Mouse (Mus musculus): ENCODE data around the gene Cs. TPM values are rescaled to one million over a fixed set of nuclear protein-coding genes. Genes with fewer than 3 reads are reported as not detected.

Gene Cs
- total RNA-seq, 2 experiments from 2014 or later: 349 to 654 TPM

- DNase-seq (ENCODE audit: low spot score in 2 of 2): no peak
Measured at GRCm38 (mm10) chr10:128372989-128373748, 35.6 kb downstream of the Cs start.

DNA sequence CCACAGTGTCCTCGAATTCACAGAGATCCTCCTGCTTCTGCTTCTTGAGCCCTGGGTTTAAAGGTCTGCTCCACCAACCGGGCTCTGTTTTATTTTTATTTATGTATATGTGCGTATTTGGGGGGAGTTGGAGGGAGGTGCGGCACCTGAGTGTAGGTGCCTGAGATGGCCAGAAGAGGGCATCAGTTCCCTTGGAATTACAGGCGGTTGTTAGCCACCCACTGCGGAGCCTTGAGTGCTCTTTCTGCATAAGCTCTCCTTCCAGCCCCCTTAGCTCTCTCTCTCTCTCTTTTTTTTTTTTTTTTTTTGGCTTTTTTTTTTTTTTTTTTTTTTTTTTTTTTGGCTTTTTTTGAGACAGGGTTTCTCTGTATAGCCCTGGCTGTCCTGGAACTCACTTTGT is 36.9 kb downstream of the Cs start:
- DNase-seq (ENCODE audit: low spot score in 2 of 2): no peak

DNA sequence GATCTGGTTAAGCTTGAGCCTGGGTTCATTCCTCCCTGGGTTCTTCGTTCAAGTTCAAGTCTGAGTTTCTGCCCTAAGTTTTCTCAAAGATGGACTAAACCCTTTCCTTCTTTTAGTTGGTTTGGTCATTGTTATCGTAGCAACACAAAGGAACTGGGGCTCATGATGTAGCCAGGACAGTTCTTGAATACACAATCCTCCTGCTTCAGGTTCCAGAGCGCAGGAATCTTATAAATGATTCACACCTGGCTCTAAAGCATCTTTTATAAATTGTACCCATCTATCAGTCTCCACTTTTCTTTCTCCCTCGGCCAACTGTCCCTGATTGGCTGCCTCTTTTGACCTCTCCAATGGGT is 38.5 kb downstream of the Cs start:
- DNase-seq (ENCODE audit: low spot score in 2 of 2): no peak

DNA sequence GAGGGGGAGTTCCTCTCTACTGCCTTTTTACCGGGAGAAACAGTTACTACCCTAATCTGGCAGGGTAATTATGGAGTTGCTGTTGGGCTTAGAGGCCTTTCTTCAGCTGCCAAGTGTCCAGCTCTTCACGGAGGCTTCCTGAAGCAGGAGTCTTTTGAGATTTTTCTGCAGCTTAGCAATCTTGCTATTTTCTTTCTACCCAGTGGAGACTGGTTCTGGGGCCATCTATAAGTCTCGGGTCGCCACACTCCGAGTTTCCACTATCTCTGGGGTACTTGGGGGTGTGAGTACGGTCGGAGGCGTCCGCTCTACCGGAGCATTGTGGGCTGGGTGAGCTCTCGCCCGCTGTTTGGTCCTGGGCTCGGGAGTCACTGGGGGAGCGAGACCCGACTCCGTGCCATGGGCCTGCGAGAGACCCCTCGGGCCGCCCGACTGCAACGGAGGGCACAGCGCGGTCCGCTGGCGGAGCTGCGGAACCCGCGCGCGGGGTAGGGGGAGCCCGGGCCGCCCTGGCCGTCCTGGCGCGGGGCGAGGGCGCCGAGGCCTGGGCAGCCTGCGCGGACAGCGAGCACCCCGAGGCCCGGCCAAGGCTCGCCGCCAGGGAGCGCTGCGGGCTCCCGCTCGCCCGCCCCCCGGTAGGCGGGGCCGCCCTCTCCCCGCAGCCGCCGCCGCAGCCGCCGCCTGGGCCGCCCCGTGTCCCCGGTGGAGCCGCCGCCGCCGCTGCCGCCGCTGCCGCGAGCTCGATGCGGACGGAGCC is 39.1 kb downstream of the Cs start, which contains the start of gene Ankrd52:
Ankrd52 (plus strand) TSS at position 661 of the 757 bp plus-strand sequence.
- peak; percentile 94 to 95 for DNase-seq (ENCODE audit: low spot score in 2 of 2)

GRCm38 (mm10) chr10:128377222-128377939 is 39.8 kb downstream of the Cs start:
- peak; percentile 46 to 51 for DNase-seq (ENCODE audit: low spot score in 2 of 2)

DNA sequence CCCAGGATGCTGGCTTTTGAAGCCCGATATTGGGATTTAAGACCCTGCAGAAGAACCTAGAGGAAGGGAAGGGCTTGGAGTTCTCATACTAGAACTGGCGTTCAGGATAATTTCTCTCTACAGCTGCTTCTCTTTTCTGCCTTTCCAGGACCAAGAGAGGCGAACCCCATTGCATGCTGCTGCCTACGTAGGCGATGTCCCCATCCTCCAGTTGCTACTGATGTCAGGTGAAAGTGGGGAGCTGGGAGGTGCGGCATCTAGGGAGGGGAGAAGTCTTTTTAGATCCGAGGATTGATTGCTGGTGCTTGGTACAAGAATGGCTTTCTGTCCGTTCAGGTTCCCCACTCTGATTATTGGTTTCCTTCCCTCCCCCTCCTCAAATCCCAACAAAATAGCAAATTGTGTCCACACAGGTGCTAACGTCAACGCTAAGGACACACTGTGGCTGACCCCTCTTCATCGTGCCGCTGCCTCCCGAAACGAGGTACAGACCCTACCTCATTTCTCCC is 40.5 kb downstream of the Cs start:
- DNase-seq (ENCODE audit: low spot score in 2 of 2): peak in 1 of 2 experiments; percentile 18

GRCm38 (mm10) chr10:128378462-128378861 is 40.9 kb downstream of the Cs start:
- DNase-seq (ENCODE audit: low spot score in 2 of 2): no peak

GRCm38 (mm10) chr10:128379260-128379659 is 41.7 kb downstream of the Cs start:
- no peak for DNase-seq (ENCODE audit: low spot score in 2 of 2)

GRCm38 (mm10) chr10:128380565-128380964 is 43.0 kb downstream of the Cs start:
- no peak for DNase-seq (ENCODE audit: low spot score in 2 of 2)

DNA sequence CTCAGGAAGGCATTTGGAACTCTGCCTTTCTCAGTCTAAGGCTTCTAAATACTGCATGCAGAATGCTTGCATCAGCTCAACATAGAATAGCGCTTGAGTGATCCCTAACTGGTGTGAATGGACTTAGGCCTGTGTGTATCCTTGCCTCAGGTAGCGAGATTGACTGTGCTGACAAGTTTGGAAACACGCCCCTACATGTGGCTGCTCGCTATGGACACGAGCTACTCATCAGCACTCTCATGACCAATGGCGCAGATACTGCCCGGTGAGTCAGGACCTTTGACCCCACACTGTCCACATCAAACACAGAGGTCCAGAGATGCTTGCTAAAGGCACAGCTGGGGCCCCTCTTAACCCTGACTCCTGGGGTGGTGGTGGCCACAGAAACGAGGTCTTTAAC is 44.9 kb downstream of the Cs start:
- no peak for DNase-seq (ENCODE audit: low spot score in 2 of 2)

- no peak for DNase-seq (ENCODE audit: low spot score in 2 of 2)
Measured at GRCm38 (mm10) chr10:128385902-128386301, 48.4 kb downstream of the Cs start.

- DNase-seq (ENCODE audit: low spot score in 2 of 2): no peak
Measured at GRCm38 (mm10) chr10:128388941-128389340, 51.4 kb downstream of the Cs start.

GRCm38 (mm10) chr10:128389570-128389969 is 52.0 kb downstream of the Cs start:
- peak; percentile 45 to 69 for DNase-seq (ENCODE audit: low spot score in 2 of 2)

DNA sequence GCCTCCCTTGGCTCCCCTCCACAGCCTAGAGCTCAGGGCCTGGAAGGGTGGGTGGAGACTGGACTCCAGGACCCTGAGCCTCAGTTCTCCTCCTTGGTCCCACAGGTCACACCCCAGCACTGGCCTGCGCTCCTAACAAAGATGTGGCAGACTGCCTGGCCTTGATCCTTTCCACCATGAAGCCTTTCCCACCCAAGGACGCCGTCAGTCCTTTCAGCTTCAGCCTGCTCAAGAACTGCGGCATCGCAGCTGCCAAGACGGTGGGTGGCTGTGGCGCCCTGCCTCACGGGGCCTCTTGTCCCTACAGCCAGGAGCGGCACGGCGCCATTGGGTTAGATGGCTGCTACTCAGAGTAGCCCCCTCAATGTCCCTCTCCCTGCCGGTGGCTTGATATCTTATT is 52.8 kb downstream of the Cs start:
- peak; percentile 48 to 50 for DNase-seq (ENCODE audit: low spot score in 2 of 2)

GRCm38 (mm10) chr10:128391850-128392249 is 54.3 kb downstream of the Cs start:
- DNase-seq (ENCODE audit: low spot score in 2 of 2): no peak

- no peak for DNase-seq (ENCODE audit: low spot score in 2 of 2)
Measured at GRCm38 (mm10) chr10:128396017-128396673, 58.6 kb downstream of the Cs start.

DNA sequence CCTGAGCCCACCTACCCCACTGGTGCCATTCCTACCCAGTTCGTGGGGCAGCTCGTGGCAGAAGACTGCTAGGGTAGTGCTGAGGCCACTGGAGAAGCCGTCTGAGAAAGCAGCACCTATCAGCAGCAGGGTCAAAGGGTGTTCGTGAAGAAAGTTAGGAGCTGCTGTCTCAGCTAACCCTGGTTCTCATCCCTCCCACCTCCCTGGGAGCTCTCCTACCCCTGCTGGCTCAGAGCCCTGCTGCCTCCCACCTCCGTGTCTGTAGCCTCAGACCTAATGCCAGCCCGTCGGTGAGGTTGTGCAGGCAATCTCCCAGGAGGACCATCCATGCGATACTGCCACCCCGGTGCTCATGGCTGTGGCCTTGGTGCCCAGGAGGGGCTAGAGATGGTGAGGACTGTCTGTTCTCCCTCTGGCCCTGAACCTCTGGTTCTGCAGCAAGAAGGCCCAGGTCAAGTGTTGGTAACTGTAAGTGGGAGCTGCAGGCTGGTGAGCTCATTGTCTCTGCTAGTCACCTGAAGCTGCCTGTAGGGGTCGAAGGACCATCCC is 59.3 kb downstream of the Cs start:
- DNase-seq (ENCODE audit: low spot score in 2 of 2): no peak

DNA sequence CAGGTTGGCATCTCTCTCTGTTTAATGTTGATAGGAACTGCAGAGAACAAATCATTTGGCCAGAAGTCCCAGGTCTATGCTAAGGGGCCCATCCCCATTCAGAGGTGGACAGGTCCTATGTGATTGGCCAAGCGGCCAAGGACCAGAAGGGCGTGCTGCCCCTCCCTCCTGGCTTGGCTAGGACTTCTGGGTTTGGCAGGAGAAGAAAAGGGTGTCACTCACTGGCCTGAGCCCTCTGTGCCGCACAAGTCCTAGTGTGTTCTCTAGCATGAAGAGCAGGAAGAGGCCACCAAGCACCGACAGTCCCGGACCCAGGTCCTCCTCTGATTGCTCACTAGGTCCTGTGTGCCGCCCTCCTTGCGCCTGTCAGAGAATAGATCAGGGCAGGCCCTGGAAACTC is 59.9 kb downstream of the Cs start:
- no peak for DNase-seq (ENCODE audit: low spot score in 2 of 2)

DNA sequence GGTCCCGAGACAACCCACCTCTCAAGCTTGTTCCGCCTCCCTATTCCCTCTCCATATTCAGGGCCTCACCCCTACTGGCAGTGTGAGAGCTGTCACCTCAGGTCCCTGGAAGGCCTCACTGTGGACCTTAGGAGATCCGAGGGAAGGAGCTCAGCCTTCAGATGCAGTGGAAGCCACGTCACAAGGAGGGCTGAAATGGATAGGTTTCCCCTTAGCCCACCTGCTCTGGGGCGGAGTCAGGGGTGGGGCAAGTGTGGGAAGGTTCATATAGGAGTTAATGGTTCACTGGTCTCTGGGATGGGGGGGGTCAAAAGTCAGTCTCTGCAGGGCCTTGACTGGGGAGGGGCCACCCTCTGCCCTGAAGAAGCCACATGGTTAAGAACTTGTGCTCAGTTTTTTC is 62.8 kb downstream of the Cs start:
- no peak for DNase-seq (ENCODE audit: low spot score in 2 of 2)

DNA sequence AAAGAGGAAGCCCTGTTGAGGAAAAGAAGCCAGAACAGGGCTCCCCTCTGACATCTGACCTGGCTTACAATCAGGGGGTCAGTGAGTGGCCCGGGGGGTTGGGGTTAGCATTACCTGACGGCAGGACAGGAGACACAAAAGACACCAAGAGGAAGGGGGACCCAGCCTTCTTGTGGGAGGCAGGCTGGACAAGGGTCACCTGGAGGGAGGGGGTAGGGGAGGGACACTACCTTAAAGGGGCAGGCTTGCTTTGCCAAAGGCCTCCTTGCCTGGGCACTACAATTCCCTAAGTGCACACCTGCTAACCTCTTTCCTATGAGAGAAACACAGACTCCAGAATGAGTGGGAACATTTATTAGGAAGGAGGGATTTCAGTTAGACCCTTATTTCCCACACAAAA is 63.5 kb downstream of the Cs start, which contains the start of gene Slc39a5:
Slc39a5 (minus strand) TSS at position 174 of the 400 bp plus-strand sequence.
- DNase-seq (ENCODE audit: low spot score in 2 of 2): no peak

- DNase-seq (ENCODE audit: low spot score in 2 of 2): peak in 1 of 2 experiments; percentile 13
Measured at GRCm38 (mm10) chr10:128401638-128402037, 64.1 kb downstream of the Cs start.

Data from adrenal gland, adult 18-20 months (tissue).